Mouse (Mus musculus): ENCODE measurements around the gene Pdilt. TPM values are rescaled to one million over a fixed set of nuclear protein-coding genes. Genes with fewer than 3 reads are reported as not detected.

Gene Pdilt
- total RNA-seq, 2 experiments from 2014 or later = not detected

DNA sequence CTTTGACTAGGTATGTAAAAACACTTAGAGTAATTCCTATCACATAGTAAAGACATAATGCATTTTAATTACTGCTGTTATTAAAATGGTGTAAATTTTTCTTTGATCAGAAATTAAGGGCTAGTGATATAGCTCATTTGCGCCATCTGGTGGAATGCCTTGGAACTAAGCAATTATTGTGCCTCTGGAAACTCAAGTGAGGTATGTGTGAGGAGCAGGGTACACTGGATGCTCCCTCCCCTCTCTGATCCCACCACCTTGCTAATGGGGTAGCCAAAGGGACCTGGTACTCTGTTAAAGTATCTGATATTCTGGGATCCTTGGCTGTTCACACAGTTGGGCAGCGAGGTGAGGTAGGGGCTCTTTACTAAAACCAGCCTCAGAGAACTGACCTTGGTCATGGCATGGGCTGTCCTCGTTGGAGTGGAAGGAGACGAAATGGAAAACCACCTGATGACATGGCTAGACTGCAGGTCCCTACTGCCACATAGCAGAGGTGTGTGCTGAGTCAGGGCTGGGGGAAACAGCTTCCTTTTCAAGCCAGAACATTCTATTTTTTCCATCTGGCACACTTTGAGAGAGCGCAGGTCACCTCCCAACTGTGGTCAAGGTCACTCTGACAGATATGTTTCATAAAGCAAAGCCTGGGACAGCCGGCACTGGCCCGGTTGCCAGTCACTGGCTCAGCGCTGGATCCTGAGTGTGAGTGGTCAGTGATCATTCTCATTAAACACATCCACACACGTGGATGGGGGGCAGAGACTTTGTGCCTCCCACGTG, 7.6 kb downstream of the Pdilt start:
- DNase-seq (ENCODE audit: low spot score in 2 of 2) = peak; percentile 37 to 78
- intact Hi-C loops (cut with DNase I) = loop anchor here (10.0 kb wide), 2 partner anchors 71 to 501 kb away; no protein-coding TSS in a partner anchor

DNA sequence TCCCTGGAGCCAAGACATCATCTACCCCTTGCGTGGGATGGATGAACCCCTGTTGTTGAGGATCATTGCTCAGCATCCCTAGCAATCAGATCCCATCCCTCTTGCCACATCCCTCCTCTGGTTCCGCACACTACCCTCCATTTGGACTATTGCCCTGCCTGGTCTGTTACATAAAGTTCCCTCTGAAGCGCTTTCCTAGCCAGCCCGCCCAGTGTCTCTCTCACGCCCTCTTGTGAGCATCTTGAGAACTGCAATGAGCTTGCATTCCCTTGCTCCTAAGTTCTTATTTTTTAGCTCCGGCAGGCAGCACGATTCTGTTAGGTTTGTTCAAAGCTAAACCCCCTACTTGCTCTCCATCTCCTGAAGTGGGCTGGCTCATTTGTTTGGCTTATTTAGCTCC, 10.2 kb downstream of the Pdilt start:
- peak; percentile 57 to 58 for DNase-seq (ENCODE audit: low spot score in 2 of 2)
- intact Hi-C loops (cut with DNase I) = loop anchor here (10.0 kb wide), 2 partner anchors 68 to 498 kb away; no protein-coding TSS in a partner anchor

DNA sequence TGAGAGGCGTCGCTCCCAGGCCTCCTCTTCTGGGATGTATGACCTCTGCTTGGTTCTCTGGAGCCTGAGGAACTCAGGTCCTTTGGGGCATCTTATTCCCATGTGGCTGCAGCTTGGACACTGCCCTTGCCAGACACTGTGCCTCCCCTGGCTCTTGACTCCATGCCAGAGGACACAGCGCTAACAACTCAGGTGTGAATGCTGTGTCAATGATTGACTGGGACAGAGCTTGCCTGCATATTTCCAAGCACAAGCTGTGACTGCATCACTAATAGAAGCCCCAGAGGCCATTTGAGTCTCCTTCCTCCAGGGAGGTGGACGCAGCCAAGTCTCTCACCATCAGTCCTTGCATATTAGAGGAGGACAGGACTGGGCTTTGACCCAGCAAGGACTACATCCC, 12.1 kb downstream of the Pdilt start:
- no peak for DNase-seq (ENCODE audit: low spot score in 2 of 2)
- intact Hi-C loops (cut with DNase I) = loop anchor here (10.0 kb wide), 2 partner anchors 66 to 496 kb away; no protein-coding TSS in a partner anchor

DNA sequence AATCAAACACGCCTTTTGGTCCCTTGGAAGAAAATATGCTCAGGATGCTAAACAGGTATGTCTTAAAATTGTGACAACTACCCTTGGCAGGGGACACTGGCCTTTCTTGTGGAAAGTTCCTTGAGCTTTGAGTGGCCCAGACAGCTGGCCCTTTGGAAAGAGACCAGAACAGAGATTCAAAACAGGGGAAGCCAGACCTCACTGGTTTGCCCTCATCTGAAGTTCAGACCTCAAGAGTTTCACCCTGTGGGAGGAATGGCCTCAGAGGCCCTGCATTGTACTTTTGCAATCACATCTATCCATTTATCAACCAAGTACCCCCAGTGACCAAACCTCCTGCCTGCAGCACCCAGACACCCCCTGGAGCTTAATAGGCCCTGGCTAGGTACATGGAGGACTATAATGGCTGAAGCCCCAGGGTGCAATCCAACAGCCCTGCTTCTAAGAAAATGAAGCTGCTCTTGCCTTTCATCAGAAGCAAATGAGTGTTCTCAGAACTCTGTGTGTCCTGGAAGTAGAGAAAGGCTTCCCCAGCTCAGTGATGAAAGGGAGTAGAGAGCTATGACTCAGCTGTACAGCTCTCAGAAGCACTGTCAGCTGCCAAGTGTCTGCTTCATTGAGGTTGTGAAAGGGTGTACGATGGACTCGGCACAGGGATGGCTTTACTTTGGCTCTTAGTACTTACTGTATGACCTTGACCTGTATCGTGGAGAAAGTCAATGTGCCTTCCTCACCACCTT, 33.1 kb downstream of the Pdilt start:
- intact Hi-C loops (cut with DNase I) = no loop called here
- peak in 1 of 2 experiments; percentile 6 for DNase-seq (ENCODE audit: low spot score in 2 of 2)

DNA sequence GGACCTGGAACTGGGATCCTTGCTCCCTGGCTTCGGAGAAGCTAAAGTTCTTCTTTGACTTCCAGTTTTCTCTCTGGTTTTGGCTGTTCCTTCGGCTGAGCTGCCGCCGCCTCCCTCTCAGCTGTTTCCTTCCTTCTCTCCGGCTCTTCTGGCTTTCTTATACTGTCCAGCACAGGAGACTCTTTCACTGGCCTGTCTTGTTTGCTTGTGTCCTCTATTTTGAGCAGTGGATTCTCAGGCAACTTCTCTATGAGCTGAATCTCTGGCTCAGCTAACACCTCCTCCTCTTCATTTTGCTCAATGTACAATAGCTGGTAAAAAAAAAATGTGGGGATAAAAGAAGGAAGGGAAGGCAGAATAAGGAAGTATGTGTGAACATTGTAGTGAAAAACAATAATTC, 36.6 kb downstream of the Pdilt start:
- DNase-seq (ENCODE audit: low spot score in 2 of 2) = peak in 1 of 2 experiments; percentile 7
- intact Hi-C loops (cut with DNase I) = no loop called here

DNA sequence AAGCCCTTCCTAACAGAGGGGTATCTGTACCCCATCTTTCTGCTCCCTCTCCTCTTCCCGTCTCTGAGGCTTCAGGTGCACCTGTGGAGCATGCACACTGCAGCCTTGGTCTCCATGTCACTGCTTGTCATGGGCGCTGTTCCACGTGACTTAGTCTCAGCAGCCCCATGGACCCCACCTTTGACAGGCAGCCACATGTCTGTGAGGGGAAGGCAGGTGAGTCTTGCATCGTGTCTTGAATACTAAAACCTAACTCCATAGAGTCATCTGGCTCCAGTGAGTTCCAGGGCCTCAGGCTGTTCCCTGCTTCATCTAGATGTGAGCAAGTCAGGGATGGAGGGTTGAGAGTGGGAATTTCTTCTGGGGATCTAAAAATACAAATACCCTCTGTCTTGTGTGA, 39.1 kb downstream of the Pdilt start:
- no peak for DNase-seq (ENCODE audit: low spot score in 2 of 2)
- intact Hi-C loops (cut with DNase I) = no loop called here

DNA sequence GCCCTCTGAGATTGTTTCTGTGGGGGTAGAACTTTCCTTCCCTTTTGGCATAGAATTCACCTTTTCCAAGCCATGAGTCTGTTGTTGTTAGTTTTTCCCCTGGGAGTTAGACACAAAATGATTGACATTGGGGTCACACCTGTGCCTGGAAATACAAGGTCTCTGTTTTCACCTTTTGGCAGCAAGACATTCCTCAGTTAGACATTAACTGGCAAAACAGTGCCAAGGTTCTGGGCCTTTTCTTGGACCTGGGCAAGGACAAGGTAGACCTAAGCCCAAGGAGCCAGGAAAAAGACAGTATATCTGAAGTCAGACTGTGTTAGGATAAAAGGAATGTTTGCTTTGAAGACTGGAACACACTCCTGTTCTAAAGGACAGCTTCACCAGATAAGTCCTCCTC, 44.0 kb downstream of the Pdilt start, which contains the start of gene Umod:
TSS of gene Umod (minus strand) at position 27 of the 400 bp plus-strand sequence.
- DNase-seq (ENCODE audit: low spot score in 2 of 2) = no peak
- intact Hi-C loops (cut with DNase I) = no loop called here

DNA sequence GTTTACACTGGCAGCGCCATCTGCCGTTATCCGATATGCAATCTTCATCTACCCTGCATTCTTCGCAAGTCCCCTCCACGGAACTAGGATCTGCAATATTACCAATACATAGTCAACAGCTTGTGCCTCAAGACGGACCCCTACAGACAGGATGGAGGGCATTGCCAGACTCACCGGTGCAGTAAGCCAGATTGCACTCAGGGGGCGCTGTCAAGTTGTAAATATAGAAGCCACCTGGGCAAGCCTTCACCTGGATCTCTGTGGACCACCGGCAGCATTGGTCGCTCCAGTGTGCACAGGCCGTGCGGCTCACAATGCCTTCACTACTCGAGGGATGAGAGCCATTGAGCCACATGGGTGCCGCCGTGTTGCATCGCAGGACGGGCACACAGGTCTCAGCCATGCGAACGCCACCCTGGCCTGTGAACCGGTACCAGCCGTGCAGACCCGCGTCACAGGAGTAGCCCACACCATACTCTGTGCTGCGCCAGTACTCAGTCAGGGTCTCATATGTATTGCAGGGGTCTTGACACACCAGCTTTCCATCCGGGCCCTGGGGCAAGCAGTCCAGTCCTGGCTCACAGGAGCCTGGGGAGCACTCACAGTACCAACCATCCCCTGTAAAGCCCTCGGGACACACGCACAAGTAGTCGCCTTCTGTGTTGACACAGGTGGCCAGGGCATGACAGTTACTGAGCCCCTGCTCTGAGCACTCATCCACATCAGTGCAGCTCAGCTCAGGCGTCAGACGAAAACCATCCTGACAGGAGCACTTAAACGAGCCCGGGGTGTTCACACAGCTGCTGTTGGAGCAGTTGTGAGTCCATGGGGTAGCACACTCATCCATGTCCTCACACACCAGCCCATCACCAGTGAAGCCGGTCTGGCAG, 46.5 kb downstream of the Pdilt start:
- intact Hi-C loops (cut with DNase I) = no loop called here
- no peak for DNase-seq (ENCODE audit: low spot score in 2 of 2)

DNA sequence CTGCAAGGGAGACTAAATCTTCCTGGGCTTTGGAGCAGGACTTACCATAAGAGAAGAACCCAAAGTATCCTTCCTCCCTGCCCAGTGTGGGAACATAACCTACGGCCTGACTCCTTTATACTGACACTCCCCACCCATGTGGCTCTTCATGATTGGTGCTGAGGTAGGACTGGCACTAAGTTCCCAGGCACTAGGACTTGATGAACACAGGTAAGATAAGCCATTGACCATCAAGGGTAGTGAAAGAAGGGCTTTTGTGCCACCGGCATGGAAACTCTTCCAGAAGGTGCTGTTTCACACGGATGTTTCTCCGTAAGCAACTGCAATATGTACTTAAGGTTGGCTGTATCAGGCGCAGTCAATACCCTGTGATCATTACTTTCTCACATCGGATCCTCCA, 64.1 kb downstream of the Pdilt start, which contains the start of gene Gp2:
TSS of gene Gp2 (minus strand) at position 101 of the 400 bp plus-strand sequence.
- intact Hi-C loops (cut with DNase I) = no loop called here
- DNase-seq (ENCODE audit: low spot score in 2 of 2) = no peak

DNA sequence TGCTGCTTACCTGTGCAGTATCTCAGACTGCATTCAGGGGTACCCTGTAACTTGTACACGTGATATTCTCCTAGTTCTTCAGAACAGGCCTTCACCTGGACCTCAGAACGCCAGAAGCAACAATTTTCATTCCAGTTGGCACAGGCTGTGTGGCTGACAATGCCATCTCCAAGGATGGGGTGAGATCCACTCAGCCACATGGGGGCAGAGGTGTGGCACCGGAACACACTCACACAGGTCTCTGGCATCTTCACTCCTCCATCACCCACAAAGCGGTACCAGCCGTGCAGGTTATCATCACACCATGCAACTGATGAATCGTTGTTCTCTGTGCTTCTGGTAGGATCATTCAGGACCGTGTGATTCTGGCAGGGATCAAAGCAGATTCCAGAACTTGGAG, 69.1 kb downstream of the Pdilt start:
- no peak for DNase-seq (ENCODE audit: low spot score in 2 of 2)
- intact Hi-C loops (cut with DNase I) = no loop called here

DNA sequence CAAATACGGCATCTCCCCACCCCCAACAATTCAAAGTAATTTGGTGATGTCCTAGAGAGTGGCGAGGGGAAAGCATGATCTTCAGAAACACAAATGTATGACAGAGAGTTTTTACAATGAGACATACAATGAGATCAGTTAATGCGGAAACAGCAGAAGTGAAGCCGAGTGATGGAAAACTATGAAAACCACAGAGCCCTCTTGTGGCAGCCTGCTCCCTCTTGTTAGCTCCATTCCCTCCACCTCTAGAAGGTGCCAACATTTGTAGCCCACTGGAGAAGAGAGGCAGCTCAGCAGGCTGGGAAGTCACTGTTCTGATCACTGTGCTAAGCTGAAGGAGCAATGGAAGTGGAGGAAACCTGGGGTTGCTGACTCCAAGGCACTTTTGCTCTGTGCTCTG, 79.4 kb downstream of the Pdilt start:
- intact Hi-C loops (cut with DNase I) = loop anchor here (5.0 to 10.0 kb wide), 3 partner anchors 71 to 679 kb away; partner anchors contain the start of gene Acsm5
- peak; percentile 23 to 34 for DNase-seq (ENCODE audit: low spot score in 2 of 2)

DNA sequence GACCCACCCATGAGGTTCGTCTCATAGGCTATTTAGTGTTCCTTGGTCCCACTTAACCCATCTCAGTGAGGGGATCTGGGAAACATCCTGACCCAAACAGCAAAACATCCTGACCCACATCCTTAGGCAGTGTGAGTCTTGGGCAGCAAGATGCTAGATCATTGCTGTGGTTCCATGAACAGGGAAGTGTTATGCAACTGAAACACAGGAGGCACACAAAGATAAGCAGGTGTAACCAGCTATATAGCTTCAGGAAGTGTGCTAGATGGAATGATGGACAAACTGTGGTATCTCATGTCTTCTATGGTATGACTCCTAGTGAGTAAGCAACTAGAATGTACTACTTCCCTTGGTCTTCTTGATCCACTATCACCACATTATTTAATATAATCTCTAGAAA, 81.4 kb downstream of the Pdilt start:
- intact Hi-C loops (cut with DNase I) = loop anchor here (5.0 to 10.0 kb wide), 3 partner anchors 73 to 677 kb away; partner anchors contain the start of gene Acsm5

More for the DNA sequence above, 81.4 kb downstream of the Pdilt start:
- no peak for DNase-seq (ENCODE audit: low spot score in 2 of 2)

Other genes with a start within 250 kb of the Pdilt start
- gene Gp2, start 64.2 kb downstream of the Pdilt start, total RNA-seq (2021) = not detected
- not detected for gene Umod, start 44.2 kb downstream of the Pdilt start, total RNA-seq (2021)
- under 1 TPM; 0.42 to 0.72 TPM for gene Acsm5, start 4.0 kb downstream of the Pdilt start, total RNA-seq (2021)
- not detected for gene Acsm2, start 30.9 kb upstream of the Pdilt start, total RNA-seq (2021)
- gene Acsm1, start 83.5 kb upstream of the Pdilt start, total RNA-seq (2021) = not detected
- gene Acsm4, start 166.5 kb upstream of the Pdilt start, total RNA-seq (2021) = not detected
- 10 to 100 TPM; 33.8 to 38.8 TPM for gene Thumpd1, start 197.3 kb upstream of the Pdilt start, total RNA-seq (2021)
- not detected for gene Acsm3, start 237.4 kb upstream of the Pdilt start, total RNA-seq (2021)